Mouse (Mus musculus): ENCODE measurements around the gene Mto1.
A peak's percentile ranks its signal among the peaks of the same experiment; 100 is the strongest.

DNA sequence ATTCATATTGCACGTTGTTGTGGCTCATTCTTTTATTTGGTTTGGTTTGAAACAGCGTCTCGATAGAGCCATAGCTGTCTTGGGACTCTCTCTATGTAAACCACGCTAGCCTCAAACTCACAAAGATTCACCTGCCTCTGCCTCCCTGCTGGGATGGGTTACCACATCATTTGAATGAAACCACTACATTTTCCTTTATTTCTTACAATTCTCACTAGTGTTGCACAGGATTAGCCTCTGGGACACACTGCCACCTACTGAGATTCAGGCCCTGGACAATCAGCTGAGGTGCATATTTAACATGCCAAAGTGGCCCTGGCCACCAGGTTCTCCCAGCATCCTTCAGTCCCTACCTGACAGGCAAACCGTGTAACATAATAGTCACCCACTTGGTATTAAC lies 8.6 kb upstream of the Mto1 start:
- no peak for TF ChIP-seq MXI1 (IDR thresholded peaks at IDR 0.05; ENCODE audit: low read depth, low read length)
- no peak for TF ChIP-seq MAX (IDR thresholded peaks at IDR 0.05; ENCODE audit: low read length)
- no peak for TF ChIP-seq POLR2A (IDR thresholded peaks at IDR 0.05; ENCODE audit: low read depth, low read length)
- peak in 1 of 2 experiments; percentile 54; a peak in 2 of 4 replicates for TF ChIP-seq CTCF (conservative IDR thresholded peaks at IDR 0.05 in 1 of 2, IDR thresholded peaks at IDR 0.05 in 1 of 2; ENCODE audit: low read depth in 2 of 2, low read length in 2 of 2)
- no peak for TF ChIP-seq UBTF (IDR thresholded peaks at IDR 0.05; ENCODE audit: low read depth, low read length)
- TF ChIP-seq EP300 (IDR thresholded peaks at IDR 0.05; ENCODE audit: low read length): peak; percentile 47; the same call in 1 of the 2 replicates
- TF ChIP-seq MAFK (IDR thresholded peaks at IDR 0.05; ENCODE audit: insufficient replicate concordance, low read length): peak; percentile 92
- no peak for TF ChIP-seq POLR2AphosphoS2 (IDR thresholded peaks at IDR 0.05; ENCODE audit: low read depth, low read length)
